Mouse (Mus musculus) urinary bladder, postnatal 4 days (tissue): ENCODE measurements at regions not wholly inside any gene's neighbourhood (a gene's known extent, or its start where the extent isn't known, plus 50 kb on each side); places are given as distances from the start of the nearest gene placed in this dataset.

Experiments used
- DNase-seq, 2 experiments: peaks; one replicate each; pipeline ENCODE4 v3.0.0; 2021 to 2022; ENCODE audit warnings: low spot score in 2 of 2

DNA sequence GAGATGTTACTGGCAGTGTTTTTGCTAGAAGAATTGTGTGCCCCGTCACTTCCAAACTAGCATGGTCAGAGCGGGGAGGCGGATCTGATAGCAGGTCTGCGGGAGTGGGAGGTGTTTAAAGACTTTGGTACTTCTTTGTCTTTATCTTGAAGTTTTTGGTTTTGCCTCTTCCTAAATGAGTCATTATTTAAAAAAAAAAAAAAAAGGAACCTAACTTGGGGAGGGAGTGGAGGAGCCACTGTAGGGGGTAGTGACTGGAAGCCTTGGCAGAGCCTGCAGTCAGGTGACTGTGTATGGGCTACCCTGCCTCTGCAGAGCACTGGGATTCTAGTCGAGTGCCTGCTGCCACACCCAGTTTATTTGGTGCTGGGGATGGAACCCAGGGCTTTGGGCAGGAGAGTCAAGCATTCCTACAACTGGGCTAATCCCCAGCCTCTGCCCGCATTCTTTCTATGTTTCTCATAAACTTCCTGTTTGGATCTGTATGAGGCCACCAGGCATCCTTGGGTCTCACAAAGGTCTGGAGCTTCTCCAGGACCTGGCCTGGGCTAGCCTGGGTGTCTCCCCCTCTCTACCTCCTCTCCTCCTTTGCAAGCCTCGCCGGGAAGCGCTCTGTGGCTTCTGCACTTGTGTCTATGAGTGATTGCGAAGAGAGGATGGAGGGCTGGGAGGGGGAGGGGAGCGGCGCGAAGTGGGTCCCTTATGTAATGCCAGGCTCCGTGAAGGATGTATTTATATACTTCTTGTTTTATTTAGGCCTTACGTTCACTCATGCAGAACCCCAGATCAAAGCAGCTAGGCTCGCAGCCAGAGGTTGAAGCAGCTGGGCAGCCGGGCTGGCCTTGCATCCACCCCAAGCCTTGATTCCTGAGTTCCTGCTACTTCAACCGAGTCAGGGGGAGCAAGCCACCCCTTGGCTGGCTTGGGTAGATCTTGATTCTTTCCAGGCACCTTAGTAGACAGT, 143.1 kb upstream of the Mrps10 start:
- no peak for DNase-seq

DNA sequence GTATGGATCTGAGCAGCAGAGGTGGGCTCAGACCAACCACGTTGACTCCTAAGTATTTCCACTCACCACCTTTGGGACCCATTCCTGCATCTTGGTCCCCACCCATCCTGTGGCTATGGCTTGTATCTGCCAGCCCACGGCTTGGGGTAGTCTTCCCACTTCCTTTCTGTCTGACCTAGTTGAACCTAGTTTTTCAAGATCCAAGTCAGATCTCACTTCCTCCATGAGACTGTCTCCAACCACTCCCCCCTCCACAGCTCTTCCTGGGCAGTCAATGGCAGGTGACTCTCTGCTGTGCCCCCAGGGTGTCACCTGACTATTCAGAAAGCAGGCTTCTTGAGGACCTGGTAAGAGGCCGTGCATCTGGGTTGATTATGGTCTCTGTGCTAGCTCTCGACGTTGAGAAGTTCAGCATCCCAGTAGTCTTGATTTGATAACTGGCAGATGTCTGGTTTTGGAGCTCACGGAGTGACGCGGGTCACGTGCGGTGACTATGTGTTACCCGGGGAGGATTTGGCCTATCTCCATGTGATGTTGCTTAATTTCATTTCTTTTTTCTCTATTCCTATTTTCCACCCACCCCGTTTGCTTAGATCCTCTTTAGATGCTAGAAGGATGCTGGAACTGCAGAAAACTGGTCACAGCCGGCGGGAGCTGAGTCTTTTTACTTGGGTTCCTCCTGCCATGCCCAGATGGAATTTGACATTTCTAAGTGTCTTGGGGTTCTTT, 147.5 kb upstream of the Mrps10 start:
- no peak for DNase-seq

DNA sequence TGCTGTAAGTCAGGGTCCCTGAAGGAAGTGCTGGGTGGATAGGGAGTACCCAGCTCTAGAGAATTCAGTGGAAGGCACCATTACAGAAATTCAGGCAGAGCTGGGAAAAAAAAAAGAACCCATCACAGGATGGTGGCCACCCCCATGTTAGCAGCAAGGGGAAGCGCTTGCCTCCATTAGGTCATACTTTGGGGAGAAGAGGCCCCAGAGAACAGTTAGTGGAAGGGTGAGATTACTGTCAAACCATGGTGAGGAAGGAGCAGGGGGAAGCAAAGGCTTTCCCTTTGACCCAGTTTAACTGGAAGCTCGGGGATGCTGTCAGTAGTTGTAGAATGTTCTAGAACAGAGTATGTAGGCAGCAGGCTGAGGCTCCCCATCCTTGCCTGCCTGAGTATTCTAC, 148.8 kb upstream of the Mrps10 start:
- DNase-seq, result no peak

DNA sequence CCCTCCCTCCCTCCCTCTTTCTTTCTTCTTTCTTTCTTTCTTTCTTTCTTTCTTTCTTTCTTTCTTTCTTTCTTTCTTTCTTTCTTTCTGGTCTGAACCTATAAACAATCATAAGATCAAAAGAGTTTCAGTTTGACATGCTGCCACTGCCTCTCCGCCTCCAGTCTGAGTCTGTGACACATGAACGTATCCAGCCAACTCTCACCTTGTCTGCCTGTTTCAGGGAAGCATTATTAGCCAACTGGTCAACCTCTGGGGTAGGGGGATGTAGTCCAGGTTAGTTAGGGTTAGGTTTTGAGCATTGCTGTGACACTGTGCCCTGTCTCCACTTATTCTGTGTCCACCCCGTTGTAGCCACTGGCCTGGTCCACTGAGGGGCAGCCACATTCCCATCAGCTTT, 152.2 kb upstream of the Mrps10 start:
- no peak for DNase-seq

DNA sequence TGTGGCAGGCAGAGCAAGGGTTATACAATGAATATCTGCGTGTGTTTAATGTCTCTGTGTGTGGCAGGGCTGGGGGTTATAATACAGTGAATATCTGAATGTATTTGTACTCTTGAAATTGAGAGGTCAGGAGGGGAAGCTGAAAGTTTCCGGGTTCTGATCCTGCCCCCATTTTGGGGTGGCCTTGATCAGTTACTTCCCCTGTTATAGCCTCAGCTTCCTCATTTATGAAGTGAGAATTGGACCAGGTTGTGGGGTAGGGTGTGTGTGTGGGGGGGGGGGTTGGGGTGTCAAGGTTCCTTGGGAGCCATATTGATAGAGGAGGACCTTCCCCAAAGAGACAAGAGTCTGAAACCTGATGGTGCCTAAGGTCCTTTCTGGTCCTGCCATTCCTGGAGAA, 152.8 kb upstream of the Mrps10 start:
- DNase-seq, result no peak

DNA sequence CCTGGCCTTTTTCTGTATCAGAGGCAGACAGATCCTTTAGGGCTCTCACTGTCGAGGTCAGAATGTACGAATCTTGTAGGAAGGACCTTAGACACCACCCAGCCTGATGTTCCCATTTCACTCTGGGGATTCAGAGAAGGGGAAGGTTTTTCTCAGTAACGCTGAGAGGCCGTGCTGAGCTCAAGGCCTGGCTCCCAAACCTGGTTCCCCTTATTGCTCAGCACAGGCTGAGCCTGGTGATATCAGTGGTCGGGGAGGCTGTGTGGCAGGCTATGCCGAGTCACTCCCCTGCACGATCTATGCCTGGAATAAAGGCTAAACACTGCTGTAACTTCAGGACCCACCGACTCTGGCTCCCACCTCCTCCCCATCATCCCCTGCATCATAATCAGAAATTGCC, 154.6 kb upstream of the Mrps10 start:
- DNase-seq, result no peak

DNA sequence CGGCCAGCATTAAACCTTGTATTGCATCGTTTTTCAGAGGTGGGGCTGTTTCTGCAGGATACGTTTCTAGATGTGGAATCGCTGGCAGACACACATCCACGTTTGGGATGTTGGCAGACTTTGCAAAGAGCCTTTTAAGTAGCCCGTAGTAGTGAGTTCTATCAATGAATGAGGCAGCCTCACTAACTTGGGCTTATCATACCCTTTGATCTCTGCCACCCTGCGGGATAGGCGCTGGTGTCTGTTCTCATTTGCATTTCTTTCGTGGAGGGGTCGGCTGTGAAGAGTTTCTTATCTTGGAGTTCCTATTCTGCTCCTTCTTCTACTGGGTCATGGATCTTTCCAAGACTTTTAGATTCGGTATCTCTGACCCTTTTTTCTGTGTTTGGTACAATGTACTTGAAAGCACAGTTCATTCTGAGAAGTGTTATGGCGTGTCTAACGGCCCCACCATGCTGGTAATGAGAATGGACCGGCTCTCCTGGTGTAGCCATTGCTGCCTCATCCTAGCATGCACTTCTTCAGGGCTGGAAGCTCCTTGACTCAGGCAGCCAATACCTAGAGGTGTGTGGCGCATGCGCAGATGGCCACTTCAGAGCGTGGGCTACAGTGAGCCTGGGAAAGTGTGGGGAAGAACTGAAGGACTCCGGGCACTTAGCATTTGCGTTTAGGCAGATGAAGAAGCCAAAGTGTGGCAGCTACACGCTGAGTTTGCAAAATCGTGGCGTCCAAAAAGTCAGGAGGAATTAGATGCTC, 158.1 kb upstream of the Mrps10 start:
- DNase-seq, result no peak

DNA sequence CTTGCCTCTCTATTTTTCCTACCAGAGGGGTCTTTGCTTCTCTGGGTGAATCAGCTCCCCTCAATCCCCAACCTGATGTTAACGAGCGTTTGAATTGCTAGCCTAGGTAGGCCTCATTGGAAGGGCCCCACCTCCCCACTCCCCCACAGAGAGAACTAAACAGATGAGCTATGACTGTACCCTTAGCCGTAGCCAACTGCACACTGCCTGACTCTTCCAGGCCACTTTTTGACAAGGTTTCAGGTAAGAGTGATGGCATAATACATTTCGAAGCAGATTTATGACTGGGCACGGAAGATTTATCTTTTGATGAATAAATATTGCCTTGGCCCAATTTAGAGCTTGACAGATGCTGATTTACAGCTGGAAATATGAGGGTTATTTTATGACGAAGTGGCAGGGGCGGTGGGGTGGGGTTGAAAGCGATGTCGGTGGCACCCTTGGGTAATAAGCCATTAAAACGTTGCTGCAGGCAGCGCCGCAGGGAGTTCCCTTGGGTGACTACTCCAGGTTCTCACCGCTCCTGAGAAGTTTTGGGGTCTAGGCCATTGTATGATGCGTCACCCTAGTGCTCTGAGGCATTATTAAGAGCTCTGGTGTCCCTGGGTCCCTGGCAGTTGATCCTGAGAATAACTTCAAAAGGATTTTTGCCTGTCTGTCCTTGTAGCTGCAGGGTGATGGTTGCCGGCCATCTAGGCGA, 159.7 kb upstream of the Mrps10 start:
- DNase-seq, result no peak

DNA sequence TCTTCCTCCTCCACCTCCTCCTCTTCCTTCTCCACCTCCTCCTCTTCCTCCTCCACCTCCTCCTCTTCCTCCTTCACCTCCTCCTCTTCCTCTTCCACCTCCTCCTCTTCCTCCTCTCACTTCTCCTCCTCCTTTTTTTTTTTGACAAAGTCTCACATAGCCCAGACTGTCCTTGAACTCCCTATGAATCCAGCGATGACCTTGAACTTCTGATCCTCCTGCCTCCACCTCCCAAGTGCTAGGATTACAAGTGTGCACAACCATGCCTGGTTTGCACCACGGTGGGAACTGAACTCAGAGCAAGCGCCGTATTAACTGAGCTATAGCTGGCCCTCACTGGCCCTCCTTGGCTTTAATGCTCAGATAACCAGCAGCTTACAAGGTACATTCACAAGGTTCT, 161.2 kb upstream of the Mrps10 start:
- DNase-seq, result no peak

DNA sequence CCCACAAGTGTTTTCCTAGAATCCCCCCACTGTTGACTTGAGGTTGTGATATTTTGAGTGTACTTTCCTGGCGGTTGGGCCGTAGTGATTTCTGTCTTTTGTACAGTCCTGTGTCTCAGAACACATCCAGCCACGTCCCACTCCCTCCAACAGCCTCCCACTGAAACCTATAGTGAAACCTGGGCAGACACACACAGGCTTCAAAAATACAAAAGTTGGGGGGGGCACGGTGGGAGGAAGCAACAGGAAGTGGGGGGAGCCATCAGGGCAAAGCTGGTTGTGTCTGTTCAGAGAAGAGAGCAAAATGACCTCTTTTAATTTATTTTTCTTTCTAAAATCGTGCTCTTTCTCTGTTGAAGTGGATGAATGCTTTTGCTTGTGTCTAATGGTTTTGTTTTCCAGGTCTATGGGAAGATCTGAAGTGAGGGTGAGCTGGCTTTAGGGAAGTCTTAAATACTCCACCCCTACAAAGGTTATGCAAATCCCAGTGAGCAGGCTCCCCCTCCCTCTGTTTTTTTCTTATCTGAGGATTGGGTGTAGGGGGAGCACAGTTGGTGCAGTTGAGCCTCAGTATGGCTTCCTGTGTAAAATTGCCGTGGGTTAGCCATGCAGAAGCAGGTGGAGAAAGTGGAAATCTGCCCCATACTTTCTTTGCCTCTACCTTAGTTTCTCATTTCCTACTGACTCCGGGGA, 164.1 kb upstream of the Mrps10 start:
- no peak for DNase-seq

DNA sequence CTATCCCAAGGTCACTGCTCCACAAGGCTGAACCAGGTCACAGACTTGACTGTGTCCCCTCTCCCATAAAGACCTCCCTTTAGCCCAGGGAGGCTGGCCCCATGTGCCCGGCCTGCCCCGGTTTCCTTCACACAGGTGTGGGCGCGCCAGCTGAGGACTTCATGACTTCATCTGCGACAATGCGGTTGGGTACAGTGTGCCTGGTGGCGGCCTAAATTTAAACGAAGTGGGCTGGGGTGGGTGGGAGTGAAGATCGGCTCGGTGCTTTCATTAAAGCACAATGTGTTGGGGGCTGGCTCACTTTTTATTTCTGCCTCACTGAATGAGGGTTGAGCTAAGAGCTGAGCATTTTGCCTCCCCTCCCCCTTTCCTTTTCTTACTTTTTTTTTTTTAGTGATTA, 169.5 kb upstream of the Mrps10 start:
- DNase-seq, result no peak

DNA sequence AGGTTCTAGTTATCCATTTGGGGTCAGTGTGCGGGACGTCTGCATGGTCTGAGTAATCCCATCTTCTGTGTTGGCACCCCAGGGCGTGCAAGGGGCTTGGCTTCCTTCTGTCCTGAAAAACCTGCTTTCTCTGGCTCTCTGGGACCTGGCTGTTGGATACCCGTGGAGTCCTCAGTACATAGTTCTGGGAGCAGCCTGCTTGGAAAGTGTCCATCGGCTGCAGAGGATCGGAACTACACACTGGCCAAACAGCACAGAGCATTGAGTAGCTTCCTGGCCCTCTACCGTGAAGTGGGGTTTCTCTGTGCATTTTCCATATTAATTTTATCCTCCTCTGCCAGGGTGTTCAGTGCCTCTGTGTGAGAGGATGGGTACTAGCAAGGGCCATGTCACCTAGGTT, 170.7 kb upstream of the Mrps10 start:
- DNase-seq, result no peak

DNA sequence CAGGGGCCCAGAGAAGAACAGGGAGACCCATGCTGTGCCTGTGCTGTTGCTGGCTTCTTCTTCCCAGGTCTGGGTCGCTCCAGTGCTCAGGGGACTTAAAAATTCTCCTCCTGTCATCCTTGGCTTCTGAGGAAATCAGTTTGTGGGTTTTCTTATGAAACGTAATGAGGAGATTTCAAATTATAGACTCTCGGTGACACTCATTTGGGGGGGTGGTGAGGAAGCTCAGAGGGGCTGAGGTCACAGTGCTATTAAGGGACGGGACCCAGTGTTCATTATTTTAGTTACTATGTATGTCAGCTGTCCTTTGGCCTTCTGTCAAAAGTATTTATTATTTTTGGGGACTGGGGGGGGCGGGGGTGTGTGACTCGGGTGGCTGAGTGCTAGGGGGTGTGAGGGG, 171.7 kb upstream of the Mrps10 start:
- no peak for DNase-seq

DNA sequence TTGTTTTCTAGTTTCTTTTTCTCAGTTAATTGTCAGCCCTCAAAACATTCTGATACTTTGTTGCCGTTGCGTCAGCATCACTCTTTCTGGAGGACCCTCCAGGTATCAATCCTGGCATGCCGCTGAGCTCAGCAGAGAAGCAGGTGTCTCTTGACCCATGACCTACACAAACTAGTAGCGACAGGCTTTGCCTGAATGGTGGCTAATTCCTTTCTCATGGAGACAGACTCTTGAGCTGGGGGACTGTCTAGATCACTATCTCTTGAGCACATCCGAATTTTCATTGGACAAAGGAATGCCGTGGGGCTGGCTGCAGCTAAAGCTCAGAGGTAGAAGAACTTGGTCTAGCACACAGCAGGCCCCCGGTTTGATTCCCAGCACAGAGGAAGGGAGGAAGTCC, 172.7 kb upstream of the Mrps10 start:
- DNase-seq, result no peak

DNA sequence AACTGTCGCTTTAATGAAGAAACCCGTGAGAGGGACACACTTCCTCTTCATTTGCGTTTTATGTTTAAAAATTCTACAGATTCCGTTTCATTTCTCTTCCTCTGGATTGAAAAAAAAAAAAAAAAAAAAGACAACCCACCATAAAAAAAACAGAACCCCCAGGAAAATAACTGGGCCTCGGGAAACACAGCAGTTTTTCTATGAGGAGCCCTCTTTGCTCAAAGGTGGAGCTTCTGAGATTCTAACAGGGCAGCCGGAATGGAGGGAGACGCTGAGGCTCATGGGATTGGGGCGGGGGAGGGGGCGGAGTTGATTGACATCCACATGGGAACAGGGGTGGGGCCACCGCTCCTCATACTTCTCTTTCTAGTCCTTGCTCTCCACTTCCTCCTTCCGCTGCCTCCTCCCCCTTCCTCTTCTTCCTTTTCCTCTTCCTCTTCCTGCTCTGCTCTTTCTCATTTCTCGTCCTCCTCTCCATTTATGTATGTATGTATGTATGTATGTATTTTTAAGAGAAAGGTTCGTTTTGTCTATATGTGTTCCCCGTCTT, 174.1 kb upstream of the Mrps10 start:
- DNase-seq, result no peak

DNA sequence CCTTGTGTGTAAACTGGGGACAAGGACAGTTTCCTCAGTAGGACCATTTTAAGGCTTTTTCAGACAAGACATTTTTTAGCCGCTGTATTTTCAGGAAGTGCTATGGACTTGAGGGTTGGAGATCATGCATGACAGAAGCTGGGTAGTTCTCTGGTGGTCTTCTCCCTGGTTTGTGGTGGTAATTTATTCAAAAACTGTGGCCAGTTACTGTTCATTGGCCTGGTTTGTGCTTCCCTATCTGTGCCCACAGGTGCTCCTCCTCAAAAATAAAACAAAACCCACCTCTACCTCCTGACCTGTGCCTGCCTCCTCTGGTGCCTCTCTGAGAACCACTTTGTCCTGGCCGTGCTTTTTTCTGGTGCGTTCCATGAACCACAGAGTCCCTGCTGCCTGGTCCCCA, 177.3 kb upstream of the Mrps10 start:
- DNase-seq, result no peak

DNA sequence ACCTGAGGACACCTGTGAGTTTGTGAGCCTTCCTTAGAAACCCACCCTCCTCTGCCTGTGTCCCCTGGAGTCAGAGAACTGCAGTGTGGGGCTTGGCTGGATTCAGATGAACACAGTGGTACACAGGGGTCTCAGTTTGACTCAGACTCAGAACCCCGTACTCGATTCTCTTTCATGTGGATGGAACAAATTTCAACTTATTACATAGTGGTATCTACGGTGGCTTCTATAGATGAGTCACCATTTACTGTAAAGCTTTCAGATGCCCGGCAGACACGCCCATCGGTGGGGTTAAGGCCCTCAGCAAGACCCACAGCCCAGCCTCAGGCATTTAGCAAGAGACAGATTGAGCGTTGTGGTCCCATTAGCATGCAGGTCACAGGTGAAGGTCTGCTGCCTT, 178.9 kb upstream of the Mrps10 start:
- no peak for DNase-seq

DNA sequence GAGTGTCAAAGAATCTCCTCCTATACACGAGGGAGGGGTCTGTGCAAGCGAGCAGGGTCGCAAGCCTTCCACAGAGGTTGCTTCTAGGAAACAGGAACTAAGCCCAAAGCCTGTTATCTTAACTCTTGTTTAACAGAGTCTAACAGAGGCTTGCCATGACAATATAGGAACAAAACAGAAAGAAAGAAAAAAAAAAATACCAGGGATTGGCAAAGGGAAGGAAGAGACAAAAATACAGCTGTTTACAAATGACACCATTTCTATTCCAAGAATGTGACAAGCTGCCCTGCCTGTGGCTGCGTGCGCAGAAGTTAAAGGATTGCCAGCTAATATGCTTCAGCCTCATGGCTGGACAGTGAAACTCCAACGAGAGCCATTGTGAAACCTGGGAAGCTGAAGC, 173.8 kb upstream of the Ubr2 start:
- no peak for DNase-seq

DNA sequence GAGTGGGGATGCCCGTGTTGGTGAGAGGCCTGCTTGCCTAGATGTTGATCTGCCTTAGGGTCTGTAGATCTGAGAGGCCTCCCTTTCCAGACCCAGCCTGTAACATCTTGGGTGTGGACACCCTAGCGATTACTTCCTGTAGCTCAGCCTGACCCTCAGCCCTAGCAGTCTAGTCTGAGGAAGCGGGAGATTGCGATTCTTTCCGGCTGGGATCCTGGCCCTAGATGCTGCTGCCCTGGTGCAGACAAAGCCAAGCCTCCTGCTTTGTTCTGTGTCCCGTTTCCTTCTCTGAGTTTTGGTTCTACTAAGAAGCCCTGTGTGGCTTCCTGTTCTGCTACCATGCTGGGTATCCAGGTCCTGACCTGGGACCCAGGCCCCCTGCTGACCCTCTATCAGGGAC, 171.8 kb upstream of the Ubr2 start:
- no peak for DNase-seq

DNA sequence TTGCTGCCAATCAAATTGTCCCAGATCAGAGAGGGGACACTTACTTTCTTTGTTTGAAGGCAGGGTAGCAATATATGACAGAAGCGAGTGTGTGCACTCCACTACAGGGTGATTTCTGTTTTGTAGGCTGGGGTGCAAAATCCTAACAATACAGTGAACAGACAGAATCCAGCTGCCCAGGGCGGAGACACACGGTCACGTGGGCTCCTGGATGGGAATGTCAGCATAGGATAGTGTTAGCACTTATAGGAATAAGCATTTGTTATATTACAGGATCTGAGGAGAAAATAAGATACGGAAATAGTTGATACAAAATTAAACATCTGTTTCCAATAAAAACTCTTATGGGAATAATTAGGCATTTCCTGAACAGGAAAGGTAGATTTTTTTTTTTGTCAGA, 169.1 kb upstream of the Ubr2 start:
- no peak for DNase-seq

DNA sequence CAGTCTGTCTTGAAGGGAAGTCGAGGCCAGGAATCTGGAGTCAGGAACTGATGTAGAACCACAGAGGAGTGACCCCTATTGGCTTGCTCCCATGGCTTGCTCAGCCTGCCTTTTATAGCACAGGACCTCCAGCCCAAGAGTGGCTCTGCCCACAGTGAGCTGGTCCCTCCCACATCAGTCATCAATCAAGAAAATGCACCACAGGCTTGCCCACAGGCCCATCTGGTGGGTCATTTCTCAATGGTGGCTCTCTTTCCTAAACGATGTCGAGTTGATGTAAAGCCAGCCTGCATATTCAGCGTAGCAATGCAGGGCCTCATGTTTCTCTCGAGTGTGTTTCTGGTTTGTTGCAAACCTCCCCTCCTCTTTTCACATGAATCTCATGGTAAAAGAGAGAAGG, 168.3 kb upstream of the Ubr2 start:
- no peak for DNase-seq
